8 mouse cellular contexts compared by ENCODE assay signal in the genomic region with DNA sequence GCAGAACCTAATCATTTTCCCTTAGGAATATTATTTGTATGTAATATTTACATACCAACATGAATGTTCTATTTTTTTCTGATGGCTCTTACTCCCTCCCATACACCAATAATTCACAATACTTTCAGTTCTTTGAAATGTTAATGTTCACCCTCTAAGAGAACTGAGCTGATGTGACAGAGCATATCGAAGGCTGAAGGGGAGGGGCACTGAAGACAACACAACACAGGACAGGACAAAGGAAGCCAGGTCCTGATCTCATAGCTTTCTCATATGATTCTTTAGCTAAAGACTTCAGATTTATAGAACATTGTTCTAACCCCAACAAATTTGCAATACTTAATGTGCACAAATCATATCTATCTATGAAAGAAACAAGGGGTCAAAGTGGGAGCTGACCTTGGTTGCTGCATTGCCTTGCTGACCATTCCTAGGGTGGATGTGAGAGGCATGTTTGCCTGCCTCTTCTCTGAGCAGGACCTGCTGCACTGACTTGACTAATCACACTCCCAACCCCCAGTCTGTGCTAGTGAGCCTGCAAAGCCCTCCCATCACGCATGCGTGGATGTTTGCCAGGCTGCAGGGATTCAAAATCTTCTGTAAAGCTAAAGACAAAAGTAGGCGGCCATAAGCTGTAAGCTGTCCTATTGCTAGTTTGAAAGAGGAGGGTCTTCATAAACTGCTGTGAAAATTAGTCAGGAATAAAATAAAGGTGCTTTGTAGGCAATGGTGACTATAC. TPM values are rescaled to one million over a fixed set of nuclear protein-coding genes. Genes with fewer than 3 reads are reported as not detected.
DNase-seq lines count a peak whose midpoint lies in the region; ATAC-seq and TF ChIP-seq lines count a peak whose summit lies in the region.

Gene Snrpn (minus strand): TSS at position 478 of the 739 bp plus-strand sequence.

- H3K79me2 ChIP-seq in C2C12 (ENCODE audit: control insufficient read depth, insufficient read depth), result no peaks in the 10 kb centered on the region

- H3K36me3 ChIP-seq in C2C12 (ENCODE audit: control insufficient read depth, insufficient read depth), result no peaks in the 10 kb centered on the region
- no peaks in the 10 kb centered on the region for H3K36me3 ChIP-seq in forebrain, embryonic 12.5 days (replicated peaks)
- H3K36me3 ChIP-seq in limb, embryonic 13.5 days, result no peaks in the 10 kb centered on the region
- no peaks in the 10 kb centered on the region for H3K36me3 ChIP-seq in stomach, embryonic 15.5 days

- no peaks in the 10 kb centered on the region for H3K27me3 ChIP-seq in C2C12 (ENCODE audit: control insufficient read depth, insufficient read depth, insufficient read length)
- no peaks in the 10 kb centered on the region for H3K27me3 ChIP-seq in forebrain, embryonic 12.5 days
- no peaks in the 10 kb centered on the region for H3K27me3 ChIP-seq in limb, embryonic 13.5 days
- H3K27me3 ChIP-seq in stomach, embryonic 15.5 days (replicated peaks), result no peaks in the 10 kb centered on the region

- no peak within 1 kb of the TSS for H3K4me2 ChIP-seq in forebrain, embryonic 12.5 days
- H3K4me2 ChIP-seq in limb, embryonic 13.5 days (replicated peaks), result no peak within 1 kb of the TSS
- no peak within 1 kb of the TSS for H3K4me2 ChIP-seq in stomach, embryonic 15.5 days

- H3K79me3 ChIP-seq in C2C12 (ENCODE audit: low read depth), result no peaks in the 10 kb centered on the region

- 52% methylated on average over 4 of the region's 4 CpGs for WGBS in forebrain, embryonic 12.5 days
- 50% methylated on average over 4 of the region's 4 CpGs for WGBS in limb, embryonic 13.5 days
- WGBS in stomach, embryonic 15.5 days, result 47% methylated on average over 4 of the region's 4 CpGs

- TF ChIP-seq CTCF in C2C12 (IDR thresholded peaks at IDR 0.05; ENCODE audit: control insufficient read depth, insufficient read depth, insufficient read length), result no peak

- no peak for DNase-seq in adrenal gland, adult 18-20 months (ENCODE audit: low spot score in 2 of 2)
- DNase-seq in adrenal gland, adult (ENCODE audit: inconsistent age in 2 of 2, low spot score in 1 of 2), result no peak
- DNase-seq in heart, postnatal 36 days, result no peak
- no peak for DNase-seq in thymus, postnatal 14 days

- intact Hi-C loops in heart, postnatal 36 days (cut with DNase I), result no loop called here

- ATAC-seq in forebrain, embryonic 12.5 days (ENCODE audit: low FRiP score), result peak; percentile 33; the same call in 1 of the 2 replicates
- no peak for ATAC-seq in limb, embryonic 13.5 days (ENCODE audit: low FRiP score, low read depth)
- ATAC-seq in stomach, embryonic 15.5 days (ENCODE audit: insufficient read depth, low FRiP score, low read depth), result no peak

- H3K4me3 ChIP-seq in C2C12 (ENCODE audit: insufficient read depth, poor library complexity, severe bottlenecking), result no peak within 1 kb of the TSS
- no peak within 1 kb of the TSS for H3K4me3 ChIP-seq in forebrain, embryonic 12.5 days (replicated peaks)
- H3K4me3 ChIP-seq in limb, embryonic 13.5 days, result no peak within 1 kb of the TSS
- H3K4me3 ChIP-seq in stomach, embryonic 15.5 days (replicated peaks), result no peak within 1 kb of the TSS

- H3ac ChIP-seq in C2C12 (ENCODE audit: control insufficient read depth, insufficient read length, low read depth), result no peak within 1 kb of the TSS

- H3K27ac ChIP-seq in forebrain, embryonic 12.5 days, result no peak within 1 kb of the TSS
- H3K27ac ChIP-seq in limb, embryonic 13.5 days, result no peak within 1 kb of the TSS
- no peak within 1 kb of the TSS for H3K27ac ChIP-seq in stomach, embryonic 15.5 days

- no peaks in the 10 kb centered on the region for H3K9me3 ChIP-seq in forebrain, embryonic 12.5 days
- peaks cover 2% of the 10 kb centered on the region; the same call in 1 of the 2 replicates for H3K9me3 ChIP-seq in limb, embryonic 13.5 days
- no peaks in the 10 kb centered on the region for H3K9me3 ChIP-seq in stomach, embryonic 15.5 days

- H3K4me1 ChIP-seq in forebrain, embryonic 12.5 days, result 0 out of 2 replicates have a peak, but pooled peaks cover 3% of the 10 kb centered on the region
- H3K4me1 ChIP-seq in limb, embryonic 13.5 days, result no peaks in the 10 kb centered on the region
- H3K4me1 ChIP-seq in stomach, embryonic 15.5 days, result no peaks in the 10 kb centered on the region

- no peak within 1 kb of the TSS for H3K9ac ChIP-seq in forebrain, embryonic 12.5 days
- no peak within 1 kb of the TSS for H3K9ac ChIP-seq in limb, embryonic 13.5 days
- no peak within 1 kb of the TSS for H3K9ac ChIP-seq in stomach, embryonic 15.5 days

TF ChIP-seq in C2C12, 6 proteins besides CTCF, POLR2A, EP300 and RAD21:
- TF ChIP-seq MYOG (IDR thresholded peaks at IDR 0.05; ENCODE audit: control insufficient read depth, extremely low read depth, insufficient read length) (no peak), CEBPB (IDR thresholded peaks at IDR 0.05; ENCODE audit: low read depth) (no peak), MYOD1 (IDR thresholded peaks at IDR 0.05; ENCODE audit: control insufficient read depth, insufficient read length, low read depth) (no peak), MAX (IDR thresholded peaks at IDR 0.05) (no peak), FOSL1 (IDR thresholded peaks at IDR 0.05; ENCODE audit: insufficient read depth, low read length, poor library complexity, severe bottlenecking) (no peak), USF1 (IDR thresholded peaks at IDR 0.05; ENCODE audit: low read depth) (no peak)

RNA-seq across cellular contexts. Expression of gene Snrpn, which starts in this region (rescaled TPM):
- 10 to 100 TPM; 33.1 to 43.9 TPM for total RNA-seq in adrenal gland, adult 18-20 months (2021)
- polyA plus RNA-seq in C2C12 (2012; fragmentation: generic; extraction: Trizol), result 12.0 TPM
- 231 and 239 TPM in 2 replicates for polyA plus RNA-seq in forebrain, embryonic 12.5 days (2016; fragmentation: Nextera tagmentation; extraction: Ambion mirVana)
- 100 to 1,000 TPM; 103 to 104 TPM for total RNA-seq in heart, postnatal 36 days (2021)
- polyA plus RNA-seq in limb, embryonic 13.5 days (2015; fragmentation: Nextera tagmentation; extraction: Ambion mirVana), result 43.0 and 47.3 TPM in 2 replicates
- polyA plus RNA-seq in stomach, embryonic 15.5 days (2015; fragmentation: Nextera tagmentation; extraction: Ambion mirVana), result 46.5 and 46.9 TPM in 2 replicates
